Mouse (Mus musculus): ENCODE data around the gene Tmem63c.
A peak's percentile ranks its signal among the peaks of the same experiment; 100 is the strongest.

The Tmem63c gene

DNA sequence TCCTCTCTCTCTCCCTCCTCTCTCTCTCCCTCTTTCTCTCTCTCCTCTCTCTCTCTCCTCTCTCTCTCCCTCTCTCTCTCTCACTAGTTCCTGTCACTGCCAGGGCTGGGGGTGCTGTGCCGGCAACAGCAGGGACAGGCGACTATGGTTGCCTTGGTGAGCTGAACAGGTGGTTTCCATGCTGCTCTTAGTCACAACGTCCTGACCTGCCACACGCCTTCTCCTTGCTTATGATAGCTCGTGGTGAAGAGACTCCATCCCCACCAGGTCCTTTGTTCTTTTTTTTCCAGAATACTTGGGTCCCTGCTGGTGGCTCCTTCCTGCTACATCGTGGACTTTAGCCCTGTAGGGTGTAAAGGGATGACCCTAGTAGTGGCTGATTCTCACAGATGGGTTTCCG, 18.9 kb upstream of the Tmem63c start:
- no peak for DNase-seq

GRCm38 (mm10) chr12:87002815-87003214, 18.3 kb upstream of the Tmem63c start:
- no peak for DNase-seq

DNA sequence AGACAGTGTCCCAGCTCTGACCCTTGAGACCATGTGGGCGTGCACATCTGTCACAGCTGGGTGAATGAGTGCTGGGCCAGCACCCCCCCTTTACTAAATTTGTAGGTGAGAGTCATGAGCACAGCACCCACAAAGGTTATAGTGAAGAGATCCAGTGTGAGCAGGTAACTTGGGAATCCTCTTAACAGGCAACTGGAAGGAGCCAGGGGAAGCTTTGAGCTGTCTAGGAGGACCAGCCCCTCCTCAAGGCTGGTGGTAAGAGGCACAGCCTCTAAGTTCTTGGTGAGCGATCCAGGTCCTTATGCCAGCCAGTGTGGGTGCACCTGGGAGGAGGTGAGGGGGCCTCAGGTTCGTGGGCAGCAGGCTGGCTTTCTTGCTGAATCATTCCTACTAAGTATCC, 17.5 kb upstream of the Tmem63c start:
- no peak for DNase-seq

DNA sequence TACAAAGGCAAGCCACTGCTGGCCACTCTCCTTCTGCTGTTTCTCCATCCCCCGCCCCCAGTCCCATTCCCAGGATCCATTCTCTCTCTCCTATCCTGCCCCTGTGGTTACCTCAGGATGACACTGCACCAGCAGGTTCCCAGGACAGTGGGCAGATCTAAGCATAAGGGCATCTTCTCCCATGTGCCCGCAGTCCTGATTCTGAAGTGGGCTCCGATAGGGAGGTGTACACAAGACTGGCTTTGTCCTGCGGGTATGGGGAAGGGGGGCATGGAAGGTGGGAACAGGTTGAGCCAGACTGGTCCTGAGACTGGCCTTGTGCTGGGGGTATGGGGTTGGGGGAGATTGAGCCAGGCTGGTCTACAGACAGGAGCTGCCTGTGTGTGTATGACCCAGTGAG, 16.5 kb upstream of the Tmem63c start:
- DNase-seq: no peak

DNA sequence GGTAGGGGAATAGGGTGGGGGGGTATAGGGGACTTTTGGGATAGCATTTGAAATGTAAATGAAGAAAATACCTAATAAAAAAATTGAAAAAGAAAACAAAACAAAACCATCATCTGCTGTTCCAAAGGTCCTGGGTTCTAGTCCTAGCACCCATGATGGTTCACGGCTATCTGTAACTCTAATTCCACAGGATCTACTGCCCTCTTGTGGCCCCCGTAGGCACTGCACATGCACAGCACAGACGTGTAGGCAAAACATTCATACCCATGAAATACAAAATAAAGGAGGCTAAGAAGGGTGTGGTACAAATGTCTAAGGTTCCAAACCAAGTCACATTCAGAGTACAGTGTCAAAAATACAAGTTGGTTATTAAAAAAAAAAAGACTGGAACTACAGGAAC, 4.1 kb upstream of the Tmem63c start:
- DNase-seq: peak; percentile 72 to 78

DNA sequence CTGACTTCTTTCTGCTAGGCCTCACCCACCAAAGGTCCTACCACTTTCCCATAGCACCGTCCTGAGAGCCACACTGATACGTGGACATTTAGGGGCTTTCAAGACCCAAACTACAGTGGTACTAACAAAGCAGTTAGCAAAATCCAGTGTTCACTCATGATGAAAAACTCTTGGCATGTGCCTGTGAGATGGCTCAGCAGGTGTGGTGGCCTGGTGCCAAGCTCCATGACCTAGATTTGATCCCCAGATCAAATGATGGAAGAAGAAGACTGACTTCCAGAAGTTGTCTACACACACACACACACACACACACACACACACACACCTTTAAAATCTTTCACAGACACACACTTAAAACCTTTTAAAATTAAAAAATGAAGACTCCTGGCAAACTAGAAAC, 2.4 kb upstream of the Tmem63c start:
- peak; percentile 78 to 80 for DNase-seq

- no peak for DNase-seq
These were observed 866 bp downstream of the Tmem63c start for GRCm38 (mm10) chr12:87022006-87022405.

DNA sequence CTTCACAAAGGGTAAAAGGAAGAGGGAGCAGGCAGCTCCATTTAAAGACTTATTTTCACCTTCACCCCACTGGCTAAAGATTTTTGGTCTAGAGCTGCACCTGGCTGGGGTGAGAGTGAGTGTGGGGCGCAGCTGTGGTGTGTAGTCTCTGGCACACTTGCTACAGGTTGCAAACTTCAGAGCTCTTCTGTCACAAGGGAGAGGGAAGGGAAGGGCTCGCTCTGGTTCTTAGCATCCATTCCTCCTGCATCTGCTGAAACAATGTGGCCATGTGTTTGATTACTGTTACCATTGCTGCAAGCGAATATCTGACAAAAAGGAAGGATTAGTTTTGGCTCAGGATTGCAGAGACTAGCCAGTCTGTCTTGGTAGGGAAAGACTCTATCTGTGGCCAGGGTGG, 2.3 kb downstream of the Tmem63c start:
- no peak for DNase-seq

GRCm38 (mm10) chr12:87026109-87026870, 5.2 kb downstream of the Tmem63c start:
- peak; percentile 78 to 83 for DNase-seq

DNA sequence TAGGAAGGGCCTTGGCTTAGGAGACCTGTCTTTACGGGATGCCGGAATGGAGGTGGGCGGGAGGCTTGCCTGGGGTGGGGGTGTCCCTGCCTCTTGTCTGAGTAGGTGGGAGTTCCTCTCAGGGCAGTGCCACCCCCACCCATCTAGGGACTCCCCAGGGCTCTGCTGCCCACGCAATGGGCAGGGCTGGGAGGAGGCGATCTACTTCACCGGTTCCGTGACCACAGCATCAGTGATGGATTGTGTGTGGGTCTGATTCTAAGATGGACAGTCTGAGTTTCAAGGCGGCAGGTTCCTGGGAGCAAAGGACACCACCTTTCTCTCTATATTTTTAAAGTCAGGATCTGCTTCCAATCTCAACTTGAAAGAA, 5.7 kb downstream of the Tmem63c start:
- no peak for DNase-seq

DNA sequence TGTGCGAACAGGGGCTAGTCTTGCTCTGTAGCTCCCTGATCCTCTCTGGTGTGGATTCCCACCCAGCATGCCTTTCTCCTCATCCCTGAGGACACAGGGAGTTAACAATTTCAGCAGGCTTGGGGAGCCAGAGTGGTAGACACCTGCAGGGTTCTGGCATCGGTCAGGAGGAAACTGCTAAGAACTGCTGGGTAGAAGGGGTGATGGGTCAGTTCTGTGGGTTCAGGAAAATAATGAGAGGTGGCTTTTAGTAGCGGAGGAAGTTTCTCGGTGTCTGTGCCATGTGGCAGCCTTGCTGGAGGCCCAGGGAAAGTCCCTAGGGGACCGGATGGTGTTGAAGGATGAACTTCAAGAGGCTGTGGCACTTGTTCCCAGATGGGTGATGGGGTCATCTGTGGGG, 6.3 kb downstream of the Tmem63c start:
- peak in 1 of 2 experiments; percentile 21 for DNase-seq

DNA sequence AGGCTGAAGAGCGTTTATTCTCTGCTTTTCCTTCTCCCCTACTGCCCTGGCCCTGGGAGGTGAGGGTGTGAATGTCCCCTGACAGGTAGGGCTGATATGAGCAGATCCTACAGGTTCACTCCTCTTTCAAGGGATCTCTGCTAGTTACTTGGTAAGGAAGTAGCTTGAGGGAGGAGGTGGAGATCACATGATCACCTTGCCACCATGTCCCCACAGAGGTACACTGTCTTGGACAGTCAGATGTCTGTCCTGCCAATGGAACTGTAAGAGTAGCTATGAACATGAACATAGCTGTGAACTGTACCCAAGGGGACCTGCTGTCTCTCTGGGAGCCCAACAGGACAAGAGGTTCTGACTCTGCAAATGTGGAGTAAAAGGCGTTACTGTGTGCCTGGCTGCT, 6.9 kb downstream of the Tmem63c start:
- peak in 1 of 2 experiments; percentile 14 for DNase-seq

GRCm38 (mm10) chr12:87029251-87029976, 8.3 kb downstream of the Tmem63c start:
- peak; percentile 86 for DNase-seq

DNA sequence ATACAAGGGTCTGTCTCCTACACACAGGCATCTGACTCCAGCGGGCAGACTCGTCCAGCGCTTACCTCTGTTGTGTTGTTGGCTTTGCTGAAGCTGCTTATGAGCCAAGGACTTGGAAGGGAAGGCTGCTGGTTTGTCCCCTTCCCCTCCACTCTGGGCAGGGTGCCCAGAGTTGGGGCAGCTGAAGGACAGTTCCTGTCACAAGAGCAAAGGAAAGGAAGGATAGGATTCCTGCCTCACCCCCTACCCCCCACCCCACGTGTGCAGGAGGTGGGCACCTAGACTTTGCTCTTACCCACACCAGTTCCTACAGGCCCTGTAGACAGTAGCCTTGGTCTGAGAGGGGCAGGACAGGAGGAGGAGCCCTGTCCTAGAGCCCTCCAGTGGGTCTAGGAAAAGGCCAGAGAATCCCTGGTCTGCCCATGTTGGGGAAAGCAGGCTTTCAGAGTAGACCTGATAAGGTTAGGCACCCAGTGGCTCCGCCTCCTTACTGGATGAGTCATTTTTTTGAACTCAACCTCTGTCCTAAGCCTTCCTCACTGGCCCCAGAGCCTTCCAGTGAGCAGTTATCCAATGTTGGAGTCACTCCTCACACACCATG, 10.1 kb downstream of the Tmem63c start:
- no peak for DNase-seq

DNA sequence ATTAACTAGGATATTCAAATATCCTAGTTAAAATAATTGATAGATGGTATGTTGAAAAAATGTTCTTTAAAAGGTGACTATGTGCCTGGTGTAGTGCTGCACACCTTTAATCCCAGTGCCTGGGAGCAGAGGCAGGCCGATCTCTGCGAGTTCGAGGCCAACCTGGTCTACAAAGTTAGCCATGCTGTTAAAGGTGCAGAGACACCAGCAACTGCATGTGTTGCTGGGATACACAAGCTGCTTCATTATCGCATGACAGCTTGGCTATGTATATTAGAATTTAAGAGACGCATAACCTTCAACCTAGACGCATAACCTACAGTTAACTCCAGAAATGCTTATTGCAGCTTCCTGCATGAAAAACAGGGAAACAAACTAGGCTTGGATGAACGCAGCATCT, 15.5 kb downstream of the Tmem63c start:
- no peak for DNase-seq

DNA sequence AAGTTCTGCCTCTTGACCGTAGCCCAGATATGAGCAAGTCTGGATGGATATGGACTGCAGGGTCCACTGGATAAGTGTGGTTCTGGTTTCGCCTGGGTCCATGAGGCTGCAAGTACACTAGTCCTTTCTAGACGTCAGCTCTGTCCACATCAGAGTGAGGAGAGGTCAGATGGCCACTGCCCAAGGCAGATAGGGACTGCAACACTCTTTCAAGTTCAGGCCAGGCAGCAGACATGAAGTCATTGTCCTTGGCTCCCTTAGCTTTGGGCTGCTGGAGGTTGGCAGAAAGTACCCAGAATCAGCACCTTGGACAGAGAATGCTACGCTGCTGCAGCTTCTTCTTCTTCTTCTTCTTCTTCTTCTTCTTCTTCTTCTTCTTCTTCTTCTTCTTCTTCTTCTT, 19.0 kb downstream of the Tmem63c start:
- DNase-seq: no peak

- DNase-seq: peak; percentile 95
These were observed 19.7 kb downstream of the Tmem63c start for GRCm38 (mm10) chr12:87040857-87041256.

GRCm38 (mm10) chr12:87042456-87042855, 21.3 kb downstream of the Tmem63c start:
- peak; percentile 80 to 81 for DNase-seq

- peak; percentile 77 to 78 for DNase-seq
These were observed 22.1 kb downstream of the Tmem63c start for GRCm38 (mm10) chr12:87043221-87043620.

DNA sequence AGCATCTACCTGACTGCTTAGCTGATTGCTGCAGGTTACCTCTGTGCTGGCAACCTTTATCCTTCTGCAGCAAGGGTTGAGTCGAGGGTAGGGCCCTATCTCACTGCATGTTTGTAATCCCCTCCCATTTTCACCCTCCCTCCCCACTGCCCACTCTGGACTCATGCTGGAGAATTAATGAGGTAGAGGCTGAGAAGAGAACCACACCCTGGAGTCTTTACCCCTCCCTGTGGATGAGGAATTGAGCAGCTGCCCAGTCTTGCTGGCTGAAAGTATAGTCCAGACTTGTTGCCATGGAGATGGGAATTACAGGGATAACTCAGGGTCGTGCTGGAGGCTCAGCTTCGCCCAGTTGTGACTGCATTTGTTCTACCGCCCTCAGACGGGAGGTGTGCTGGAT, 23.6 kb downstream of the Tmem63c start:
- DNase-seq: peak in 1 of 2 experiments; percentile 34

DNA sequence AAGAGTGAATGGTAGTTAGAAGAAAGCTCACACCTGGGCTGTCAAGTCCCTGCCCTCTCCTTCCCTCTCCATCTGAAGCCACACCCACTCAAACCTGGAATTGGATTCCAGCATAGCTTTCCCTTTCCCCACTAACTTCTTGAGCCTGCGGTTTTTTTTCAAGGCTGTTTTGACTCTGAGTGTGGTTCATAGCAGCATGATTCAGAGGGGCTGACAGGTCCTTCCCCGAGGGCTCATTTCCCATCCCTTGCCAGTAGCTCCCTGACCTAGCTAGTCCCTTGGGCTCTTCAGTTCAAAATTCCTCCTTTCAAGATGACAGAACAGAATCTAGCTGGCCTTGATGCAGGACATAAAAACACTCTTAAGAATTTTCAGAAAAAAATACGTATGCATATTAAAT, 26.4 kb downstream of the Tmem63c start:
- DNase-seq: no peak

GRCm38 (mm10) chr12:87052661-87053321, 31.7 kb downstream of the Tmem63c start:
- DNase-seq: peak; percentile 96 to 98

DNA sequence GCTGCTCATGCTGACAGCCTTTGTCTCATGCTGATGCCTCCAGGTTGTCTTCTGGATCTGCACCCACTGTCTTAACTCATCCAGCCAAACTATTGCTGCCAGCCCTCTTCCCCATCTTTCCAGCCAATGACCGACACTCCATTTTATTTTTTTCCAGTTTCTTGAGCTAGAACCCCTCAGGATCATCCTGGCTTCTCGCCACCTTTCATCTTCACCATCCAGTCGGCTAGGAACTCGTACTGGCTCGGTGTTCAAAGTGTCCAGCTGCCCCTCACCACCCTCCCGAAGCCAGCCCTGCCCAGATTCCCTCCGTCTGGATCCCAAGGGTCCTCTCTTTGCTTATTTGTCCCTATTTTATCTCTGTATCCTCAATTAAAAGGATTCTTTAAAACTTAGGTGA, 33.7 kb downstream of the Tmem63c start:
- no peak for DNase-seq

Measured in cerebellum, postnatal 36 days (tissue).